Mouse (Mus musculus): Measurements from ENCODE around the gene Snx1. TPM values are rescaled to one million over a fixed set of nuclear protein-coding genes. Genes with fewer than 3 reads are reported as not detected.

The Snx1 gene
- total RNA-seq (2021): 10 to 100 TPM; 38.5 to 41.3 TPM

DNA sequence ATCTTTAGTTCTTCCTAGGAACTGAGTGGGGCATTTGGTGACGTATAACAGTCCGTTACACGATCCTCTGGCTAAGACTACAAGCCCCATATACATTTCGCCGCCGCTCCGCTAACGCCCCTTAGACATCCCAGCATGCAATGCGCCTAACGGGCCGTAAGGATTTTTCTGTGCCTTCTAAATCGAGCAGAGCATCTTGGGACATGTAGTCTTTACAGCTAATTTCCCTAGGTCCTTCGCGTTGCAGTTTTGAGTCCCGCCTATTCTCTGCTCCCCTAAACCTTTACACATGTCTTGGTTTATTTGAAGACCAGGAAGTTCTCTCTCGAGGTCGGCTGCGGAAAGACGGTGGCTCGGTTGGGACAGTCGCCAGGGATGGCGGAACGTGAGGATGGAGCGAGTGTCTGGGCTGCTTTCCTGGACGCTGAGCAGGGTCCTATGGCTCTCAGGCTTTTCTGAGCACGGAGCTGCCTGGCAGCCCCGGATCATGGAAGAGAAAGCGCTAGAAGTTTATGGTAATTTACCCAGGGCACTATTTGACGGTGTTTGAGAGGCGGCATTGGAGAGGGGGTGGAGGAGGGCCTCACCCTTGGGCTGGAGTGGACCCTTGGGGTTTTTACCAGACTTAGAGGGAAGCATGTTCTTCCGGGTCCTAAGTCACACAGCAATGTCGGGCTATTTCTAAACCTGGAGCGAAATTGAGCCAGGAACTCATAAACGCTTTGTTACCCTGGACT, at the start of gene Snx1, which contains the start of gene Ciao2a:
Gene Snx1, minus strand, starts transcription at position 132 of the 737 bp plus-strand sequence.
Gene Ciao2a, plus strand, starts transcription at position 156 of the 737 bp plus-strand sequence.
- peak; percentile 96 to 97 for DNase-seq
- intact Hi-C loops (cut with DNase I): no loop called here

DNA sequence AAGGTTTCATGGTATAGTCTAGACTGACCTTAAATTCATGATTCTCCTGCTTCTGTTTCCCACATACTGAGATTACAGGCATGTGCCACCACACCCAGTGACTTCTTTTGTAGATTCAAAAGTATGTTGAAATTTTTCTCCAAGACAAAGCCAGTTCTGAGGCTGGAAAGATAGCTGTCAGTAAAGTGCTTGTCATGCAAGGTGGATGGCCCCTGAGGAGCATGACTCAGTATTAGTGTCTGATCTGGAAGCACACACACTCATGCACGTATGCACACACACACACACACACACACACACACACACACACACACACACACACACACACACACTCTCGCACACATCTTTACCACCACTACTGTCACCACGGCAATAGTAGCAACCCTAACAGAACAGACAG, 48.6 kb upstream of the Snx1 start:
- DNase-seq: no peak
- intact Hi-C loops (cut with DNase I): no loop called here

- intact Hi-C loops (cut with DNase I): no loop called here
- no peak for DNase-seq
Measured at GRCm38 (mm10) chr9:66173316-66173855, 47.0 kb upstream of the Snx1 start.

GRCm38 (mm10) chr9:66171275-66171921, 45.0 kb upstream of the Snx1 start:
- DNase-seq: no peak
- intact Hi-C loops (cut with DNase I): no loop called here

DNA sequence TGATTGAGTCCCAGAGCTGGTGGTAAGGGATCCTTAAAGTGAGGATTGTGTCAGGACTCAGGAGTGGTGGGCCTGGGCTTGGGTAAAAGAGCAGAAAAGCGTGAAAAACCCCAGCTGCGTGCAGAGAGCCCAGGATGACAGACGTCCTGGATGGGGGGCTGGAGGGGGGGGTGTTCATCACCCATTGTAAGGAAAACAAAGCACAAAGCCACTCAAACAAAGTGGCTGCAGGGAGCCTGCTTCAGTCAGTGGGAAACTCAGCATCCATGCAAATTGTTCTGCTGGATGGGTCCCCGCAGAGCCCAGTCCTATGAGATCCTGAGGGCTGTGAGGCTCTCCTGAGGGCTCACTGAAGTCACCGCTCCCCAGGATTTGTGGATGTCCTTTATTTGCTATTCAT, 44.1 kb upstream of the Snx1 start:
- intact Hi-C loops (cut with DNase I): no loop called here
- DNase-seq: no peak

GRCm38 (mm10) chr9:66168233-66168632, 41.8 kb upstream of the Snx1 start:
- intact Hi-C loops (cut with DNase I): no loop called here
- DNase-seq: no peak

DNA sequence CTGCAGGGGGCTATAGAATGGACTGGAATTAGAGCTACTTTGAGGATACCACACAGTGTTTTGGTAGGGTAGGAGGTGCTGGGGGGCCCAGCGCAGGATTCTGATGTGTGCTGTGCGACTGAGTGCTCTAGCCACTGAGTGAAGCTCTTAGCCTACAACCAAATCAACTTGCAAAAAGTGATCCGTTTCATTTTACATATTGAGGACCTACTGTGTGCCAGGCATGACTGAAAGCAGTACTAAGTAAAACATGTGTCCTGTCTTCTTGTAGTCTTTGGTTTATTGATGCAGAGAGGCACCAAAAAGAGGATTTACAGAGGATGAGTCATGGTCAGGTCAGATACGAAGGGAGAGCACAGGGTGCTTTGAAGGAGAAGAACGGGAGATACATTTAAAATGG, 40.8 kb upstream of the Snx1 start:
- no peak for DNase-seq
- intact Hi-C loops (cut with DNase I): no loop called here

GRCm38 (mm10) chr9:66162995-66163394, 36.6 kb upstream of the Snx1 start:
- DNase-seq: peak in 1 of 2 experiments; percentile 17
- intact Hi-C loops (cut with DNase I): no loop called here

- intact Hi-C loops (cut with DNase I): no loop called here
- no peak for DNase-seq
Measured at GRCm38 (mm10) chr9:66160155-66160554, 33.8 kb upstream of the Snx1 start.

DNA sequence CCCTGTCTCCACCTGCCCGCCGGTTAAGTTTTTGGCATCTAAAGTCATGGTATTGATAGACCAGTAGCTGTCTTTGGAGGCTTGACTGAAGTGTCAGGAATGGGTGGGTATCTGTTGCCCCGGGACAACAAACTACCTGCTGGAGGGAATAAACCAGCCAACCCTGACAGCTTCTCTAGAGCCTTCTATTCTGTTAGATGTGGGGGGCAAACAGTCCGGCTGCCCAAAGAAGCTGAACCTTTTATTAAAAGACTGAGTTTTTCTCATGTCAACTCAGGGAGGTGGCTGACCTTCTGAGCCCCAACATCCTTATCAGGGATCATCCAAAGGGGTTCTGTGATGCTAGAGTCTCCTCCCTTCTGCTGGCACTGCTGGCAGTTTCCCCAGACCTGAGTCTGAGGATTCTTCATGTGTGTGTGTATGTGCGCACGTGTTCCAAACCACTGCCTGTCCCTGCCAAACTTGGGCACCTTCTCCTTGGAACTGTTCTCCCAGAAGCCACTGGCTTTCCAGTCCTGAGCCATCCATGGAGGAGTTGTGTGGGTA, 32.6 kb upstream of the Snx1 start:
- no peak for DNase-seq
- intact Hi-C loops (cut with DNase I): loop anchor here (2.0 kb wide), 2 partner anchors 80 to 110 kb away; no protein-coding TSS in a partner anchor

- intact Hi-C loops (cut with DNase I): loop anchor here (2.0 kb wide), 2 partner anchors 81 to 111 kb away; no protein-coding TSS in a partner anchor
- peak; percentile 88 to 93 for DNase-seq
Measured at GRCm38 (mm10) chr9:66157958-66158830, 31.8 kb upstream of the Snx1 start, which contains the start of gene Dapk2. Gene Dapk2 (plus strand): TSS chr9:66158223.

DNA sequence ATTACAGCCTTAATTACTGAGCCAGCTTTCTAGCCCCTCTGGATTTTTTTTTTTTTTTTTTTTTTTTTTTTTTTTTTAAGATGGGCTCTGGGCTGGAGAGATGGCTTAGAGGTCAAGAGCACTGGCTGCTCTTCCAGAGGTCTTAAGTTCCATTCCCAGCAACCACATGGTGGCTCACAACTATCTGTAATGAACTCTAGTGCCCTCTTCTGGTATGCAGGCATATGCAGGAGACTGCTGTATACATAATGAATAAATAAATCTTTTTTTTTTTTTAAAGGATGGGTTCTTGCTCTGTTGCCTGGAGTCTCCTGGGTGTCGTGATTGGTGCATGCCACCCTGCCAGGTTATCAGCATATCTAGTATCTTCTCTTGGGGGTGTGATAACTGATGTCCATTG, 29.1 kb upstream of the Snx1 start:
- no peak for DNase-seq

DNA sequence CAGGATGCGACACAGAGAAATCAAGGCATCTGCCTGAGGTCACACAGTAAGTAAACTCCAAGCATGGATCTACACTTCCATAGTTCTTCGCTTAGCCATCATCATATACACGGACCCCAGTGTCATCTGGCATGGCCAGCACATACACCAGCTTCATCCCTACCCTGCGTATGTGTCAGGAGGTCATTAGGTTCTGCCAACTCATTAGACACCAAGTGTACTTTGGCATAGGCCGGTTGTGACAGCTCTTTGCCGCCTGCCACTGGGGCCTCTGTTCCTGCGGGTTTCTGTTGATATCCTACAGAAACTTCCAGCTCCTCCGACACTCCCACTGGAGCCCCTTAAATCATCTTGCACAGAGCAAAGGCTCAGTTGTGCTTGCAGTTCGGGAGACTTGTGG, 27.6 kb upstream of the Snx1 start:
- intact Hi-C loops (cut with DNase I): no loop called here

More for the DNA sequence above, 29.1 kb upstream of the Snx1 start:
- intact Hi-C loops (cut with DNase I): no loop called here

DNA sequence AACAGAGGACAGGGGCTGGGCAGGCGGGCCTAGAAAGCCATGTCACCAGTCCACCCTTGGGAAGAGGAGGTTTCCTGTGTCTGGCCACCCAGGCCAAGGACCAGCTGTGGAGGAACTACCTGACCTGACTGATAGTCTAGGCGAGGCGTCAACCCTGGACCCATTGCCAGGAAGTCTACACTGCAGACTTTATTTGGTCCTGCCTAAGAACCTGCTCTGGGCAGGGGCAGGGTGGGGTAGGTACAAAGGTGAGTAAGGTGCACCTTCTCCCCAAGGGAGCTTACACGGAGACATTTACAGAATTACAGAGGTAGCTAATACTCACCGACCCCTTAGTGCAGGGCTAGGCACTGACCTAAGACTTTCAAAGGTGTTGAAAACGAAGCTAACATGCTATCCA, 27.2 kb upstream of the Snx1 start:
- intact Hi-C loops (cut with DNase I): no loop called here

More for the DNA sequence above, 27.6 kb upstream of the Snx1 start:
- no peak for DNase-seq

DNA sequence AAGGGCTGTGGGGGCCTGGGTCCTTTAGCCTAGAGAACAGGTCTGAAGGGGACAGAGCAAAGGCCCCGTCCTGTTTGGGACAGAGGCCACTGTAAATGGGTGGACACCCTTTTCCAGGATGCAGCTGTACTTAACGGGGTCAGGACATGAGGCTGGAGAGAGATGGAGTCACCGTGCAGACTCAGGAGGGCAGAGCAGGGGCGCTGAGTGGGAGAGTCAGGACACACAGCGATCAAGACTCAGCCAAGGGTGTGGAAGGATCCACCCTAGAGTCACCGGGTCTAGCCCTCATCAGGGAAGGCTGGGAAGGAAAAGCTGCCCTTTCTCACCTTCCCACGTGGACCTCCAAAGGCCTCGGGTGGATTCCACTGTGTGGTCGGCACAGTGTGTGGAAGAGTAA, 25.6 kb upstream of the Snx1 start:
- intact Hi-C loops (cut with DNase I): no loop called here
- DNase-seq: no peak

More for the DNA sequence above, 27.2 kb upstream of the Snx1 start:
- DNase-seq: no peak

DNA sequence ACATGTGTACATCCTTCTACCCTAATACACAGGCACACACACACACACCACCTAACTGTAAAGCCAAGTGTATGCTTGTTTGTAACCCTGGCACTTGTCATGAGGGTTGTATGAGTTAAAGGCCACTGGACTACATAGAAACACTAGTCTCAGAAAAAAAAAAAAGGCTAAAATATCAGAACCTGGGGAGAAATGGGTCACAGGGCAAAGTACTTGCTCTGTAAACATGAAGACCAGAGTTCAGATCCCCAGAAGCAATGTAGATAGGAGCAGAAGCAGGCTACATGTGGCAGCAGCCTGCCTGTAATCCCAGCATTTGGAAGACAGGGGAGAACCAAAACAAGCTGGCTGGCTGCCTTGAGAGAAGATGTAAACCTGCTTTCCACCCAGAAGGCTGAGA, 19.8 kb upstream of the Snx1 start:
- intact Hi-C loops (cut with DNase I): loop anchor here (10.0 kb wide), 1 partner anchor 269 kb away; no protein-coding TSS in a partner anchor
- no peak for DNase-seq

DNA sequence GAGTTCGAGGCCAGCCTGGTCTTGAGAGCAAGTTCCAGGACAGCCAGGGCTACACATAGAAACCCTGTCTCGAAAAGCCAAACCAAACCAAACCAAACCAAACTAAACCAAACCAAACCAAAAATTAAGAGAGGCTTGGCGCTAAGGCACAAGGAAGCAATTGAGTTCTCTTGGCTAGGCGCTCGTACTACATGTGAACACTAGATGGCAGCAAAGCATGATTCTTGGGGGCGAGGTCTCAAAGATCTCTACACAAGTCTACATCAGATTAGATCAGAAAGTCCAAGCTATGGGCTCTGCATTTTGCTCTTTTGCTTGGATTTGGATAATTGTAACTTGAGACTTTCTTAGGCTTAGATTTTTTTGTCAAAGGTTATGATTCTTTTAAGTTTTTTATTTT, 17.9 kb upstream of the Snx1 start:
- intact Hi-C loops (cut with DNase I): loop anchor here (10.0 kb wide), 1 partner anchor 271 kb away; no protein-coding TSS in a partner anchor
- peak; percentile 73 to 83 for DNase-seq

DNA sequence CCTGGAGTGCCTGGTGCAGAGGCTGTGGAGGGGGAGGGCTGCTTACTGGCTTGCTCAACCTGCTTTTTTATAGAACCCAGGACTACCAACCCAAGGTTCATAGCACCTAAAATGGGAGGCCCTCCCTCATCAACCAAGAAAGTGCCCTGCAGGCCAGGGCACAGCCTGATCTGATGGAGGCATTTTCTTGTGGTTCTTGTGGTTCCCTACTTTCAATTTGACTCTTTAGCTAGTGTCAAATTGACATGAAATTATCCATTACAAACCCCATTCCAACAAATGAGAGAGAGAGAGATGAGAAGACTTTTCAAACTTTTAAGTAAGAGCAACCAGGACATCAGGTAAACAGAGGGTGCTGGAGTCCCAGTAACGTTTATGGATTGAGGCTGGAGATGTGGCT, 15.9 kb upstream of the Snx1 start:
- no peak for DNase-seq
- intact Hi-C loops (cut with DNase I): loop anchor here (10.0 kb wide), 1 partner anchor 273 kb away; no protein-coding TSS in a partner anchor

- intact Hi-C loops (cut with DNase I): no loop called here
- DNase-seq: no peak
Measured at GRCm38 (mm10) chr9:66138193-66138592, 11.8 kb upstream of the Snx1 start.

DNA sequence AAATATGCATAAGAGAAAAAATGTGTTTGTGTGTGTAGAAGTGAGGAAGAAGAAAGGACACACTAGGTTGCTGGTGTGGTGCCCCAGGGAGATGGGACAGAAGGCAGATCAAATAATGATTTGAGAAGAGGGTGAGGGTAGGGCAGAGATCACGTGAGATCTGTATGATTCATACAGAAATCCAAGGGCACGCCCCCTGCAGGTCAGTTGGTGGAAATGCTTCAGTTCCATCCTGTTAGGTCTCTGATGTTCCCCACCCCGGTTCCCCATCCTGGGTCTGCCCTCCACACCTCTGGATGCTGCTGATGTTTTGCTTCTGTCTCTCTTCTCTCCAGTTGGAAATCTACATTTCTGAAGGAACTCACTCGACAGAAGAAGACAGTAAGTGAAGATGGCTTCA, 9.6 kb upstream of the Snx1 start:
- intact Hi-C loops (cut with DNase I): no loop called here
- no peak for DNase-seq

Data from heart, postnatal 10 days (tissue).